Mouse (Mus musculus) embryo, embryonic 11 days (tissue): ENCODE data around the gene Mgrn1.

Source experiments
- DNase-seq: peaks from one replicate; pipeline ENCODE4 v3.0.0-alpha.2; 2015

The Mgrn1 gene

GRCm38 (mm10) chr16:4879101-4879707 lies 6.8 kb upstream of the Mgrn1 start:
- DNase-seq, result peak; percentile 59

GRCm38 (mm10) chr16:4879708-4880124 lies 6.3 kb upstream of the Mgrn1 start:
- DNase-seq, result peak; percentile 93

GRCm38 (mm10) chr16:4880136-4880825 lies 5.8 kb upstream of the Mgrn1 start, which contains the start of gene Ubald1:
TSS of gene Ubald1 (minus strand) at chr16:4880315.
- DNase-seq, result peak; percentile 100

GRCm38 (mm10) chr16:4881400-4882351 lies 4.4 kb upstream of the Mgrn1 start:
- DNase-seq, result no peak

GRCm38 (mm10) chr16:4884930-4885329 lies 1.1 kb upstream of the Mgrn1 start:
- no peak for DNase-seq

- DNase-seq, result no peak
Observed at GRCm38 (mm10) chr16:4886690-4887020, 606 bp downstream of the Mgrn1 start.

GRCm38 (mm10) chr16:4890201-4890709 lies 4.2 kb downstream of the Mgrn1 start:
- no peak for DNase-seq

- DNase-seq, result no peak
Observed at GRCm38 (mm10) chr16:4892171-4892570, 6.1 kb downstream of the Mgrn1 start.

GRCm38 (mm10) chr16:4894201-4894908 lies 8.3 kb downstream of the Mgrn1 start:
- DNase-seq, result no peak

GRCm38 (mm10) chr16:4896249-4897027 lies 10.4 kb downstream of the Mgrn1 start:
- no peak for DNase-seq

- DNase-seq, result no peak
Observed at GRCm38 (mm10) chr16:4897146-4897730, 11.2 kb downstream of the Mgrn1 start.

- DNase-seq, result no peak
Observed at GRCm38 (mm10) chr16:4898881-4899280, 12.8 kb downstream of the Mgrn1 start.

- no peak for DNase-seq
Observed at GRCm38 (mm10) chr16:4899711-4900110, 13.7 kb downstream of the Mgrn1 start.

- no peak for DNase-seq
Observed at GRCm38 (mm10) chr16:4901167-4901566, 15.1 kb downstream of the Mgrn1 start.

GRCm38 (mm10) chr16:4902390-4902789 lies 16.3 kb downstream of the Mgrn1 start:
- DNase-seq, result no peak

GRCm38 (mm10) chr16:4903491-4904102 lies 17.5 kb downstream of the Mgrn1 start:
- DNase-seq, result no peak

GRCm38 (mm10) chr16:4904878-4905277 lies 18.8 kb downstream of the Mgrn1 start:
- no peak for DNase-seq

GRCm38 (mm10) chr16:4905591-4905990 lies 19.5 kb downstream of the Mgrn1 start:
- no peak for DNase-seq

GRCm38 (mm10) chr16:4906559-4906958 lies 20.5 kb downstream of the Mgrn1 start:
- no peak for DNase-seq

- DNase-seq, result no peak
Observed at GRCm38 (mm10) chr16:4907386-4907785, 21.3 kb downstream of the Mgrn1 start.

GRCm38 (mm10) chr16:4907972-4908371 lies 21.9 kb downstream of the Mgrn1 start:
- no peak for DNase-seq
